Mouse (Mus musculus): ENCODE results near the gene Fstl4.

DNA sequence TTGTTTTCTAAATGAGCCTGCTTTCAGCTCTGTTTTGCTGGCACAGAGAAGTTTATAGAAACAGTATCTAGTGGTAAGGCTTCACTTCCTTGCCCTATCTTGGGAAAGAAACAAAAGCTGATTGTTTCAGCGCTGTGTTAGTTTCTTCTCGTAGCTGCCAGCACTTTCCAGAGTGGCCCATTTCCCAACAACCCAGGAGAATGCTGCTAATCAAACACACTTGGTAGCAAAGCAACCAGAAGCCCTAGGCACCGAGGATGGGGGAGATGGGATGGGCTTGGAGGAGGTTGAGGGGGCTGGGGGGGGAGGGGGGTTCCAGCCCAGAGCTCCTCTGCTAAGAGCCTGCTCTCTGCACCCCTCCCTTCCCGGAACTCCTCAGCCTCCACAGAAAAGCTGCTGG is 233.0 kb downstream of the Fstl4 start:
- TF ChIP-seq CTCF (IDR thresholded peaks at IDR 0.05; ENCODE audit: extremely low read depth, insufficient read depth, insufficient read length, insufficient replicate concordance) (no peak), POLR2A (IDR thresholded peaks at IDR 0.05; ENCODE audit: low read depth, low read length) (no peak)

All from spleen, adult 2 months (tissue).